Mouse (Mus musculus) embryonic facial prominence, embryonic 14.5 days (tissue): ENCODE measurements around the gene Zdhhc24. TPM values are rescaled to one million over a fixed set of nuclear protein-coding genes. Genes with fewer than 3 reads are reported as not detected.

ENCODE experiments used
- ATAC-seq: fragments of 200-750 bp; cut with Nextera tagmentation; 2 replicates; pipeline ENCODE4 v1.8.0; 2017; ENCODE audit warnings: low read depth, moderate number of reproducible peaks, moderate TSS enrichment
- DNase-seq: peaks from one replicate; pipeline ENCODE4 v3.0.0-alpha.2; 2015; ENCODE audit warnings: low spot score
- H3K27ac ChIP-seq: fragments of 300-500 bp; sonication (generic); replicated peaks from 2 replicates; pipeline ENCODE4 v1.5.1; 2014; ENCODE audit warnings: low read depth, mild to moderate bottlenecking, low read length, moderate library complexity
- H3K27me3 ChIP-seq: fragments of 300-500 bp; sonication (generic); replicated peaks from 2 replicates; pipeline ENCODE4 v1.6.1; 2014; ENCODE audit warnings: low read length; ENCODE audit not compliant: control insufficient read depth, insufficient read depth
- H3K36me3 ChIP-seq: fragments of 300-500 bp; sonication (generic); 2 replicates; pipeline ENCODE4 v1.6.1; 2014; ENCODE audit warnings: low read length, mixed read lengths; ENCODE audit not compliant: control insufficient read depth, insufficient read depth
- H3K4me1 ChIP-seq: fragments of 300-500 bp; sonication (generic); 2 replicates; pipeline ENCODE4 v1.6.1; 2014; ENCODE audit warnings: antibody characterized with exemption, low read length; ENCODE audit not compliant: control insufficient read depth, insufficient read depth
- H3K4me2 ChIP-seq: fragments of 300-500 bp; sonication (generic); 2 replicates; pipeline ENCODE4 v1.6.1; 2014; ENCODE audit warnings: low read depth, mild to moderate bottlenecking, low read length, moderate library complexity, mixed read lengths
- H3K4me3 ChIP-seq: fragments of 300-500 bp; sonication (generic); 2 replicates; pipeline ENCODE4 v1.5.1; 2014; ENCODE audit warnings: low read depth, mild to moderate bottlenecking, low read length
- H3K9ac ChIP-seq: fragments of 300-500 bp; sonication (generic); 2 replicates; pipeline ENCODE4 v1.6.1; 2014; ENCODE audit warnings: low read depth, mild to moderate bottlenecking, low read length, moderate library complexity, mixed read lengths
- H3K9me3 ChIP-seq: fragments of 300-500 bp; sonication (generic); 2 replicates; pipeline ENCODE4 v1.6.1; 2016; ENCODE audit warnings: low read length; ENCODE audit not compliant: control insufficient read depth
- WGBS: fragments of 180-500 bp; shearing (Covaris S2); extraction: QIAGEN DNeasy Blood & Tissue Kit; methylation state at CpG from one replicate; pipeline ENCODE4 v1.1.7; 2014; 5-methylcytosine and 5-hydroxymethylcytosine counted together
- polyA plus RNA-seq: library from polyadenylated mRNA; unstranded; fragments of >200 nt; fragmentation: Nextera tagmentation; extraction: Ambion mirVana; gene quantifications from 2 replicates; pipeline ENCODE4 v1.2.1, GENCODE M21; 2014

Gene Zdhhc24
- polyA plus RNA-seq, result 8.6 and 11.6 TPM in 2 replicates

DNA sequence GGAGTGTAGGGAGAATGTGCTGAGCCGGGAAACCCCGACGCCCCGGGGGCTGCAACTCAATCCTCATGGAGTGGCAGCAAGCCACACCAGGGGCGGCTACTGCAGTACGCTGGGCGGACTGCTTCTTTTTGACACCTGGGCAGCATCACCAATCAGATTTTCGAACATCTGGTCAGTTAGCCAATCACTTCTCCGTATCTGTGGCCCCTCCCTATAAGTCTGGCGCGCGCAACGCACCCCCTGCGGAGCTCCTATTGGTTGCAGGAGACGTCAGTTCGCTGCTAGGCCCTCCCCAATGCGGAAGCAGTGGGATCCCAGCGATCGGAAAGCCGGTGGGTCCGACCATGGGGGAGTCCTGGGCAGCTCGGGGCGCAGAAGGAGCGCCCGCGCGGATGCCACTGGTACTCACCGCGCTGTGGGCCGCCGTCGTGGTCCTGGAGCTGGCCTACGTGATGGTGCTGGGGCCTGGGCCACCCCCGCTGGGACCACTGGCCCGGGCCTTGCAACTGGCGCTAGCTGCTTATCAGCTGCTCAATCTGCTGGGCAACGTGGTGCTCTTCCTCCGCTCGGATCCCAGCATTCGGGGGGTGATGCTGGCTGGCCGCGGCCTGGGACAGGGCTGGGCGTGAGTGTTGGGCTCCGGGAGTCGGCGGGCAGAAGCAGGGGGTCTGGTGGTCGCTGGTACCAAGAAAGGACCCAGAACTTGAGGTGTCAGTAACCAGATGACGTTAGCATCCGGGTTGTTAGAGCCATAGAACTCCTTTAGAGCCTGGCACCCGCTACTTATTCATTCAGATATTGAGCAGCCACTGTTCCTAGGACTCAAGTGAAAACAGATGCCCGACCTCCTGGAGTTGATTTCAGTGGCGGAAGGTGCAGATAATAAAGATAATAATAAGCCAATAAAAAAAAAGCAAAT lies at the start of gene Zdhhc24:
Gene Zdhhc24 (plus strand): TSS at position 264 of the 919 bp plus-strand sequence.
- DNase-seq (peak; percentile 98), ATAC-seq (peak; percentile 98)
- Histone ChIP-seq H3K27ac (peak within 1 kb of the TSS; percentile 64; the same call in 1 of the 2 replicates), H3K27me3 (no peaks in the 10 kb centered on the region), H3K9ac (peak within 1 kb of the TSS; percentile 88), H3K4me1 (peaks cover 12% of the 10 kb centered on the region; the same call in 1 of the 2 replicates), H3K4me3 (peak within 1 kb of the TSS; percentile 95), H3K9me3 (no peaks in the 10 kb centered on the region), H3K36me3 (no peaks in the 10 kb centered on the region), H3K4me2 (peak within 1 kb of the TSS; percentile 83)
- 1% methylated on average over 44 of the region's 52 CpGs for WGBS

DNA sequence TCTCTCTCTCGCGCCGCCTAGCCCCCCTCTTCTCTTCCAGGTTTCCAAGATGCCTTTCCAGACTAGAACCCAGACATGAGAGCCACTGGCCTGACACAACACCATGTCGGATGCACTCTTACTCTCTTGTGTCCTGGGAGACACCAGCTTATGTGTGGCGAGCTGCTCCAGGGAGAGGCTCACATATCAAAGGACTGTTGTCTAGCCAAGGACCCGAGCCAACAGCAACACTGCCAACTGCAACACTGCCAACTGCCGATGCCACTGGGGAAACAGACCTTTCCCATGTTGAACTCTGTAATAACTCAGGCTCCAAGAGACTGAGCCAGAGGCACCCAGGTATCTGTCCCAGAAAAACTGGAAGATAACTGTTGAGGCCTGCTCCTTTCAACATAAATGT lies 49.3 kb upstream of the Zdhhc24 start:
- no peaks in the 10 kb centered on the region for H3K4me1 ChIP-seq
- DNase-seq, result peak; percentile 29
- H3K27ac ChIP-seq, result no peak overlapping the region
- ATAC-seq, result peak; percentile 55; the same call in 1 of the 2 replicates
- no peaks in the 10 kb centered on the region for H3K9me3 ChIP-seq
- WGBS, result 58% methylated on average over 7 of the region's 7 CpGs
- H3K4me2 ChIP-seq, result no peak overlapping the region
- no peaks in the 10 kb centered on the region for H3K27me3 ChIP-seq
- H3K4me3 ChIP-seq, result no peak overlapping the region
- peaks cover 51% of the 10 kb centered on the region for H3K36me3 ChIP-seq
- H3K9ac ChIP-seq, result no peak overlapping the region

- Histone ChIP-seq H3K9ac (no peak overlapping the region), H3K36me3 (peaks cover 35% of the 10 kb centered on the region), H3K4me3 (no peak overlapping the region), H3K9me3 (no peaks in the 10 kb centered on the region), H3K27ac (no peak overlapping the region), H3K4me2 (no peak overlapping the region), H3K27me3 (no peaks in the 10 kb centered on the region), H3K4me1 (peaks cover 8% of the 10 kb centered on the region; the same call in 1 of the 2 replicates)
- DNase-seq (no peak), ATAC-seq (no peak)
- WGBS, result 81% methylated on average over 8 of the region's 8 CpGs
These were observed 44.5 kb upstream of the Zdhhc24 start for GRCm38 (mm10) chr19:4833977-4834376.

GRCm38 (mm10) chr19:4836096-4836495 lies 42.4 kb upstream of the Zdhhc24 start:
- Histone ChIP-seq H3K4me3 (no peak overlapping the region), H3K4me1 (peaks cover 8% of the 10 kb centered on the region; the same call in 1 of the 2 replicates), H3K9ac (no peak overlapping the region), H3K36me3 (peaks cover 28% of the 10 kb centered on the region), H3K9me3 (no peaks in the 10 kb centered on the region), H3K27me3 (peaks cover 14% of the 10 kb centered on the region), H3K27ac (no peak overlapping the region), H3K4me2 (no peak overlapping the region)
- no peak for DNase-seq
- ATAC-seq, result no peak
- WGBS, result 71% methylated on average over 2 of the region's 2 CpGs

GRCm38 (mm10) chr19:4837049-4837448 lies 41.4 kb upstream of the Zdhhc24 start:
- no peaks in the 10 kb centered on the region for H3K9me3 ChIP-seq
- no peak overlapping the region for H3K9ac ChIP-seq
- H3K4me3 ChIP-seq, result no peak overlapping the region
- 94% methylated on average over 6 of the region's 6 CpGs for WGBS
- peaks cover 23% of the 10 kb centered on the region for H3K27me3 ChIP-seq
- no peak overlapping the region for H3K4me2 ChIP-seq
- peaks cover 24% of the 10 kb centered on the region for H3K36me3 ChIP-seq
- peaks cover 8% of the 10 kb centered on the region; the same call in 1 of the 2 replicates for H3K4me1 ChIP-seq
- DNase-seq (no peak), ATAC-seq (no peak)
- H3K27ac ChIP-seq, result no peak overlapping the region

- Histone ChIP-seq H3K27me3 (peaks cover 23% of the 10 kb centered on the region), H3K36me3 (0 out of 2 replicates have a peak, but pooled peaks cover 13% of the 10 kb centered on the region), H3K9me3 (no peaks in the 10 kb centered on the region), H3K4me1 (peaks cover 8% of the 10 kb centered on the region; the same call in 1 of the 2 replicates), H3K4me3 (peak overlapping the region; percentile 69), H3K27ac (no peak overlapping the region; the same call in 1 of the 2 replicates), H3K4me2 (peak overlapping the region; percentile 74), H3K9ac (peak overlapping the region; percentile 77)
- DNase-seq (no peak), ATAC-seq (peak; percentile 16; the same call in 1 of the 2 replicates)
- 27% methylated on average over 10 of the region's 10 CpGs for WGBS
These were observed 39.8 kb upstream of the Zdhhc24 start for GRCm38 (mm10) chr19:4838526-4839140.

- H3K4me2 ChIP-seq, result peak within 1 kb of the TSS; percentile 74
- peaks cover 8% of the 10 kb centered on the region; the same call in 1 of the 2 replicates for H3K4me1 ChIP-seq
- peak within 1 kb of the TSS; percentile 69 for H3K4me3 ChIP-seq
- peak within 1 kb of the TSS; percentile 77 for H3K9ac ChIP-seq
- H3K27ac ChIP-seq, result no peak within 1 kb of the TSS; the same call in 1 of the 2 replicates
- H3K27me3 ChIP-seq, result peaks cover 23% of the 10 kb centered on the region
- no peaks in the 10 kb centered on the region for H3K9me3 ChIP-seq
- WGBS, result under 1% methylated on average over 25 of the region's 25 CpGs
- 0 out of 2 replicates have a peak, but pooled peaks cover 13% of the 10 kb centered on the region for H3K36me3 ChIP-seq
- ATAC-seq, result peak; percentile 99
- DNase-seq, result peak; percentile 97
These were observed 39.3 kb upstream of the Zdhhc24 start, which contains the start of the genes Ccs and Ccdc87 for GRCm38 (mm10) chr19:4839149-4839548. Ccs (minus strand) TSS chr19:4839332. Ccdc87 (plus strand) TSS chr19:4839366.

DNA sequence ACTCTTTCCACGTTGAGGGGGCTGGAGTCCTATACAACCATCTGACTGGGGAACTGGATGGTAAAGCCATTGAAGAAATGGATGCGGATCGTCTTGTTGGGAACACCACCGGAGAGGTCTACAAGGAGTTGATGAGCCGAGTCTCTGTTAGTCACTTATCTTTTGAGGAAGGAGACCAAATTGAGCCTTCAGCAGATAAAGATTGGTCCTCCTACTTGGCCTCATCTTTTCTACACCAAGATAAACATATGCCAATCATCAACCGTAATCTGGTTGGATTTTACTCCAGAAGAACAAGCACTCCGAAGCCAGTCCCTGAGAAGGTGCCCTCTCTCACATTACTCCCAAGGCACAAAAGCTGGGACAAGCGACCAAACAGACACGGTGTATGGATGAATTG lies 37.6 kb upstream of the Zdhhc24 start:
- 0 out of 2 replicates have a peak, but pooled peaks cover 13% of the 10 kb centered on the region for H3K36me3 ChIP-seq
- no peak overlapping the region for H3K4me2 ChIP-seq
- no peak overlapping the region for H3K4me3 ChIP-seq
- no peaks in the 10 kb centered on the region for H3K9me3 ChIP-seq
- 85% methylated on average over 9 of the region's 9 CpGs for WGBS
- DNase-seq, result no peak
- H3K27ac ChIP-seq, result no peak overlapping the region
- no peak for ATAC-seq
- peaks cover 8% of the 10 kb centered on the region; the same call in 1 of the 2 replicates for H3K4me1 ChIP-seq
- peaks cover 23% of the 10 kb centered on the region for H3K27me3 ChIP-seq
- H3K9ac ChIP-seq, result no peak overlapping the region
